Mouse (Mus musculus) spleen, postnatal 36 days (tissue): Measurements from ENCODE around the gene Iah1.

Experiments
- DNase-seq, 2 experiments: peaks; one replicate each; pipeline ENCODE4 v3.0.0; 2022; ENCODE audit warnings: low spot score in 2 of 2, mixed read lengths in 1 of 2

Gene Iah1

DNA sequence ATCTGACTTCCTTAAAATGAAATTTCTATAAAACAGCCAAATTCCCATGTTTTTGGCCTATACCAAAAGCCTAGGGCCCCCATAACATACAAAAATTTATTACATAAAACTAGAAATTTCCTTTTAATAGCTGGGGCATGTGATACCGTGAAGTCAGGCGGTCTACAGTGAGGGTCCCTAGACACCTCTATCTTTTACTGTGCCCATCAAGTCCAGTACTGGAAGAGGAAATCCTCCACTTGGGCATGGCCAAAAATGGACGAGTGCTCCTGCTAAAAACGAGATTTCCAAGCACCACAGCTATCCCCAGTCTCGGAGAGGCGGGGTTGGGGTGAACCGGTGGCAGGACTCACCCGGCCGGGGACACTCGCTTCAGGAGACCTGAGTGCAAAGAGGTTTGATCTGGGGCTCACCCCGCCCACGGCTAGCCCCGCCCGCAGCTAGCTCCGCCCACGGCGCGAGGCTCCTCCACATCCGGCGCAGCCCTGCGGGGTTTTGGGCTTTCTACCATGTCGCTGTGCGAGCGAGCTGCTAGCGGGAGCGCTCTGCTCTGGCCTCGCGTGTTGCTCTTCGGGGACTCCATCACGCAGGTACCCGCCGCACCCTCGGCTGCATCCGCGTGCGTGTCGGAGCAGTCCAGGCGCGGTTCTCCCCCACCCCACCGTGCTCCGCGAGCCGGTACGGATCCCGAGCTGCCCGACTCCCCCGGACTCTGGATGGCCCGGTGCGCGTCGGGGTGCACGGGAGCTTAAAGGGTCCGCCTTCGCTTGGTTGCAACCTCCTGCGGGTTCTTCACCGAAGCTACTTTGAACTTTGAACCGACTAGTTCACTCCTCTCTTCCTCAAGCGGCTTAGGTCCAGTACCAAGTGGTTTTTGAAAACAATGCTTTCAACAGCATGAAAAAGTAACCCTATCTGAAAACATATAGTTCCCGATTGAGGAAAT is at the start of gene Iah1:
Gene Iah1, plus strand, starts transcription at position 467 of the 946 bp plus-strand sequence.
- DNase-seq, result peak; percentile 90 to 91

DNA sequence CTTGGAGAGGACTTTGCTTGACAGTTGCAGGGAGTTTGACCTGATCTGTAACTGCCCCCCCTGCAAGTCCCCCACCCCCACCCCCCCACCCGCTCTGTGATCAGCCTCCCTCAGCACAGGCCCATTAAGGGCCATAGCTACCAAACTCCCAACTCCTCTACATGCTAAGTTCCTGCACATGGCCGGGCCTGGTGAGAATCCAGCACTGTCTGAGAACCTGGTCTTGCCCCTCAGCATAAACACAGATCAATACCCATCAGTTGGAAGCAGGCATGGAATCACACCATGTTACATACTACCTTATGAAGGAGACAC is 49.4 kb upstream of the Iah1 start:
- no peak for DNase-seq

DNA sequence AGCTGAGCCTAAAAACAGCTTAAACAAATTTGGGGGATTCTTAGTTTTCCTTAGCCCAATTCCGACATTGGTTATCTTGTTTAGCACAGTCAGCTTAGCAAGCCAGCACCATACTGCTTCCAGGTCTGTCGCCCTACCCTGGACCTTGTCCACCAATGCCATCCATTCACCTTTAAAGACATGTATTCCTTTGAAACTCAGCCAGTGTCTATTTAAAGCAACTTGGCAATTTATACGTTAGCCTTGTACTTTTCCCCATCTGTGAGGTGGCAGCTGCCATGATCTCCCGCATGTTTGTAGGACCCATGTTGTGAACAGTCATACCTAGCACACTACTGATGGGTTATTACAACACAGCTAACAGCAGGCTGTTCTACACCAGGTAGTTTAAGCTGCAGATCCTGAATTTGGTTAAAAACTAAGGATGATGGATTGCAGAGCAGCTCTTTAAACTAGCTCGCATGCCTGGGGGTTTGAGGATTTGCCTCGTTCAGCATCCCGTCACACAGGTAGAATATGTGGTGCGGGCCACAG is 48.0 kb upstream of the Iah1 start:
- DNase-seq, result no peak

GRCm38 (mm10) chr12:21274446-21274845 is 41.7 kb upstream of the Iah1 start:
- no peak for DNase-seq

GRCm38 (mm10) chr12:21277352-21277864 is 38.8 kb upstream of the Iah1 start:
- DNase-seq, result no peak

GRCm38 (mm10) chr12:21284761-21285441 is 31.3 kb upstream of the Iah1 start, which contains the start of gene Cpsf3:
TSS of gene Cpsf3 (plus strand) at chr12:21285391.
- no peak for DNase-seq

DNA sequence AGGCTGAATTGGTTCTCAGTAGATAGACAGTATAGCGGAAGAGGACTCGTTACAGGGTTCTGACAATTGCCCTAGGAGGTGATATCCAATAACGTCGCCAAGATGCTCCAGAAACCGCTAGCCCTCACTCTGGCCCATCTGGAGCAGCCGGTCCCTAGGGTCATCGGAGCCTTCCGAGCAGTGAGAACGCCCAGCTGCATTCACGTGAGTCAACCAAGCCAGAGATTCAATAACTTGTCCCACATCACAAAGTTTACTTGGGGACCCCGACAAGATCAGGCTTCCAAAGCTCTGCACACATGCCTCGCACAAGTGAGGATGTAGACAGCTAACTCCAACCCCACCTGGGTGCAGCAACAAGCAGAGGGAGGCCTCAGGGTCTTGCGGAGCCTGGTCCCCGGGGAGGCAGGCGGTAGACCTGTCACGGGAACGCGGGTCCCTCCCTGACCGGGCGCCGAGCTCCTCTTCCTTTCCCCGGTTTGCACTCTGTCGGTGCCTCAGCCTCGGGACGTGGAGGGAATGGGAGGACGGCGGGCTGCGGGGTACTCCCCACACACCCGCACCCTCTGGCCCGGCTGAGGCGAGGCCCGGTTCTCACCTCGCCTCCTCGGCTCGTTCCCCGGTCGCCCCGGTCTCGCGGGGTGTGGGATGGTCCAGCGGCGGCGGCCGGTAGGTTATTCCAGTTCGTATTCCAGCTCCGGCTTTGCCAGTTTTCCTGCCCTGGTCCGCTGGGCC is 30.5 kb upstream of the Iah1 start:
- DNase-seq, result no peak

DNA sequence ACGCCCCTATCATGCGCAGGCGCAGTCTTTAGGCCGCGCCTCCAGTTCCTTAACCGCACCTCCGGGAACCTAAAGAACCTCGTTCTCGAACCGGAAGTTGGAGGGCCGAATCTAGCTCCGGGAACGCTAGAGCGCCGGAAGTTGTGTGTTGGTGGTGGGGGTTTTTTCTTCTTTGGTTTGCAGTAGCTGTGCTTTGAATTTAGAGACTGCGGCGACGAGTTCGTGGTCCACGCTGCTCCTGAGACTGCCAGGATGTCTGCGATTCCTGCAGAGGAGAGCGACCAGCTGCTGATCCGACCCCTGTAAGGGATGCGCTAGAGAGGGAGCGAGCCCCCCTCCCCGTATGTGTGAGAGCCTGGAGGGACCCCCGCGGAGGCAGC is 30.0 kb upstream of the Iah1 start, which contains the start of gene Itgb1bp1:
Gene Itgb1bp1, minus strand, starts transcription at position 42 of the 380 bp plus-strand sequence.
- peak; percentile 96 to 97 for DNase-seq

GRCm38 (mm10) chr12:21286712-21287650 is 29.2 kb upstream of the Iah1 start:
- peak; percentile 64 to 72 for DNase-seq

DNA sequence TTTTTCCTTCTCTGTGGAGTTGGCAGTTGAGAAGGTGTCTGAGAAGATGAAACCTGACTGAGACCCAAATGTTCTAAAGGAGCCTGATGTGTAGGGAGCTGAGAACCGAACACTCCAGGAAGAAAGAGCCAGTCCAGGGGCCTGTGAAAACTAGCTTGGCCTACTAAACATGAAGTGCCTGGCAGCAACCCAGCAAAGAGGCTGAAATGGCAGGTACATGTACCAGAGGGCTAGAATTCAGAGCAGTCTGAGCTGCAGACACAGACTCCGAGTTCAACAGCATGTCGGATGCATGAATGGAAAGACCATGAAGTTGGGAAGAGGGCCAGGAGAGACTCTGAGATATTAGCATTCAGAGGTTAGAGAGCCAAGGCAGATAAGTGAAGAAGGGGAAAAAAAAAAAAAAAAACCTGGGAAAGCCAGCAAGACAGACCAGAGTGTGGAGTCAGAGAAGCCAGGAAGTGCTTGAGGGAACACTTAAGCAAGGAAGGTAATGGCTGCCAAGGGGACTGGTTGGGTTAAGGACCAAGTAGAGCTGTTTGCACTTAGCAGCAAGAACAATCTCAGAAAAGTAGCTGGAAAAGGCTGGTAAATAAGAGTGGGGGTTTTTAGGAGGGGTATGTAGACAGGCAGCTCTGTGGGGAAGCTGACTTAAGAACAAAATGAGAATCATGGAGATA is 27.3 kb upstream of the Iah1 start:
- DNase-seq, result no peak

GRCm38 (mm10) chr12:21289651-21290050 is 26.5 kb upstream of the Iah1 start:
- DNase-seq, result no peak

GRCm38 (mm10) chr12:21298856-21299255 is 17.3 kb upstream of the Iah1 start:
- DNase-seq, result no peak

DNA sequence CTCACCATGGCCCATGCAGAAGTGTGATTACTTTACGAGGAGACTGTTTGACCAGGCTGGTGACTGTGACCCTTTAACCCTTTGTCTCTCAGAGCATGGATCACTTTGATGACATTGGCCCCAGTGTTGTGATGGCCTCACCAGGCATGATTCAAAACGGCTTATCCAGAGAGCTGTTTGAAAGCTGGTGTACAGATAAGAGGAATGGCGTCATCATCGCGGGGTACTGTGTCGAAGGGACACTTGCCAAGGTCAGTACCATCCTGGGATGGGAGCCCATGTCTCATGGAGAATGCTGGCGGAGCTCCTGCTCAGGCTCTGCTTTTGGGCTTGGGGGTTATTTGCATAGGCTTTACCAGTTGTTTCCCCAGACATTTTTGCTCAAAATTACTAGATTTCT is 14.9 kb upstream of the Iah1 start:
- no peak for DNase-seq

- no peak for DNase-seq
These were observed 14.3 kb upstream of the Iah1 start for GRCm38 (mm10) chr12:21301932-21302331.

- DNase-seq, result no peak
These were observed 13.8 kb upstream of the Iah1 start for GRCm38 (mm10) chr12:21302361-21302783.

GRCm38 (mm10) chr12:21305741-21306140 is 10.4 kb upstream of the Iah1 start:
- DNase-seq, result no peak

GRCm38 (mm10) chr12:21306721-21307120 is 9.5 kb upstream of the Iah1 start:
- no peak for DNase-seq

GRCm38 (mm10) chr12:21312201-21312600 is 4.0 kb upstream of the Iah1 start:
- no peak for DNase-seq

- DNase-seq, result no peak
These were observed 678 bp downstream of the Iah1 start for GRCm38 (mm10) chr12:21316869-21317265.
